Comparison of ENCODE assay signal across 8 mouse cellular contexts in the genomic region with DNA sequence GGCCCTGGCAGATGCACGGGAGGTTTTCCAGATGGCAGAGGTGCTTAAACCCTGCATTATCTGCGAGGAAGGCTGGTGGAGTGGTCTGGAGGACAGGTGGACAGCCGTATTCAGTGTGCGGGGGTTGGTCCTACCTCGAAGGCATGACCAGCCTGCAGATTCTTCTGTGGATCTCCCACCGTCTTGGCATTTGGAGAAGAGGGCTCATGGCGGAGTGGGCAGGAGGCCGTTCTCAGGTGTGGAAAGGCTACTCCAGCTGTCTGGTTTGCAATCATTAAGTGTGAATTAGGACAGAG. TPM values are rescaled to one million over a fixed set of nuclear protein-coding genes. Genes with fewer than 3 reads are reported as not detected.
DNase-seq lines count a peak whose midpoint lies in the region; ATAC-seq and TF ChIP-seq lines count a peak whose summit lies in the region.

No protein-coding gene starts in this region.

- H3K9ac ChIP-seq in heart, embryonic 14.5 days (ENCODE audit: low read length), result no peak overlapping the region
- H3K9ac ChIP-seq in MEL (ENCODE audit: control insufficient read depth, low read depth, low read length, poor library complexity, severe bottlenecking), result peak overlapping the region; percentile 62
- no peak overlapping the region for H3K9ac ChIP-seq in midbrain, embryonic 12.5 days (replicated peaks)

- 41% methylated on average over 8 of the region's 8 CpGs for WGBS in heart, embryonic 14.5 days
- WGBS in hindbrain, embryonic 10.5 days, result 51% methylated on average over 8 of the region's 8 CpGs
- 51% methylated on average over 8 of the region's 8 CpGs for WGBS in midbrain, embryonic 12.5 days

- H3K27ac ChIP-seq in heart, embryonic 14.5 days (replicated peaks in 1 of 2; ENCODE audit: control insufficient read depth in 1 of 2, insufficient read depth in 1 of 2, low read depth in 2 of 2, low read length in 2 of 2), result no peak overlapping the region
- peak overlapping the region; percentile 37; the same call in 1 of the 2 replicates for H3K27ac ChIP-seq in MEL (ENCODE audit: control insufficient read depth, low read depth, low read length)
- H3K27ac ChIP-seq in hindbrain, embryonic 10.5 days, result peak overlapping the region; percentile 71
- no peak overlapping the region for H3K27ac ChIP-seq in midbrain, embryonic 12.5 days (replicated peaks)

- peak overlapping the region; percentile 46 for H3K4me2 ChIP-seq in heart, embryonic 14.5 days (ENCODE audit: low read length)
- peak overlapping the region; percentile 49 for H3K4me2 ChIP-seq in midbrain, embryonic 12.5 days (replicated peaks)

- no peaks in the 10 kb centered on the region; the same call in 1 of the 2 replicates for H3K79me2 ChIP-seq in MEL (ENCODE audit: control insufficient read depth, insufficient read depth, low read length, poor library complexity)

- intact Hi-C loops in heart, postnatal 25 days (cut with DNase I), result loop anchor here (2.0 to 10.0 kb wide), 3 partner anchors 114 to 531 kb away; no protein-coding TSS in a partner anchor
- intact Hi-C loops in left cerebral cortex, postnatal 4 days (cut with DNase I), result loop anchor here (5.0 kb wide), 2 partner anchors 114 to 659 kb away; no protein-coding TSS in a partner anchor

- peaks cover 8% of the 10 kb centered on the region for H3K27me3 ChIP-seq in heart, embryonic 14.5 days (ENCODE audit: control insufficient read depth, insufficient read depth, low read length)
- H3K27me3 ChIP-seq in MEL (ENCODE audit: control insufficient read depth in 1 of 2, insufficient read depth in 2 of 2, low read length in 2 of 2), result no peaks in the 10 kb centered on the region
- H3K27me3 ChIP-seq in hindbrain, embryonic 10.5 days (ENCODE audit: insufficient read depth, poor library complexity, severe bottlenecking), result peaks cover 20% of the 10 kb centered on the region; the same call in 1 of the 2 replicates
- H3K27me3 ChIP-seq in midbrain, embryonic 12.5 days, result peaks cover 20% of the 10 kb centered on the region

- no peak for TF ChIP-seq CTCF in MEL (IDR thresholded peaks at IDR 0.05 in 2 of 3, conservative IDR thresholded peaks at IDR 0.05 in 1 of 3; ENCODE audit: control insufficient read depth in 1 of 3, insufficient read depth in 1 of 3, low read depth in 2 of 3, low read length in 3 of 3, poor library complexity in 1 of 3, severe bottlenecking in 1 of 3)

- 0 out of 4 replicates have a peak overlapping the region, but pooled peaks of 1 of the 2 experiments have one; percentile 5 for H3K4me3 ChIP-seq in heart, embryonic 14.5 days (ENCODE audit: control insufficient read depth in 1 of 2, insufficient read depth in 1 of 2, low read depth in 1 of 2, low read length in 2 of 2)
- peak overlapping the region; percentile 61 to 72 for H3K4me3 ChIP-seq in MEL (ENCODE audit: control insufficient read depth in 1 of 2, insufficient read depth in 1 of 2, low read depth in 2 of 2, low read length in 2 of 2)
- peak overlapping the region; percentile 36 for H3K4me3 ChIP-seq in hindbrain, embryonic 10.5 days
- peak overlapping the region; percentile 18; the same call in 1 of the 2 replicates for H3K4me3 ChIP-seq in midbrain, embryonic 12.5 days

- H3K9me3 ChIP-seq in heart, embryonic 14.5 days (ENCODE audit: control insufficient read depth, low read length), result 0 out of 2 replicates have a peak, but pooled peaks cover 3% of the 10 kb centered on the region
- no peaks in the 10 kb centered on the region for H3K9me3 ChIP-seq in MEL (replicated peaks; ENCODE audit: insufficient read depth, low read length)
- no peaks in the 10 kb centered on the region; the same call in 1 of the 2 replicates for H3K9me3 ChIP-seq in hindbrain, embryonic 10.5 days
- H3K9me3 ChIP-seq in midbrain, embryonic 12.5 days, result no peaks in the 10 kb centered on the region

- TF ChIP-seq POLR2A in MEL (IDR thresholded peaks at IDR 0.05; ENCODE audit: control insufficient read depth in 1 of 2, insufficient read depth in 1 of 2, low read depth in 1 of 2, low read length in 2 of 2, poor library complexity in 1 of 2), result no peak

- no peaks in the 10 kb centered on the region for H3K36me3 ChIP-seq in heart, embryonic 14.5 days (ENCODE audit: control insufficient read depth, insufficient read depth, low read length)
- H3K36me3 ChIP-seq in MEL (ENCODE audit: control insufficient read depth in 1 of 2, insufficient read depth in 2 of 2, low read length in 2 of 2), result peaks cover 0 to 15% of the 10 kb centered on the region in 2 experiments; a peak in 2 of 4 replicates
- H3K36me3 ChIP-seq in hindbrain, embryonic 10.5 days, result no peaks in the 10 kb centered on the region
- no peaks in the 10 kb centered on the region for H3K36me3 ChIP-seq in midbrain, embryonic 12.5 days

- DNase-seq in heart, postnatal 25 days (ENCODE audit: low spot score), result no peak
- no peak for DNase-seq in MEL (ENCODE audit: low read depth, low spot score)
- DNase-seq in hindbrain, embryonic 10.5 days (ENCODE audit: low spot score), result no peak
- DNase-seq in left cerebral cortex, postnatal 4 days, result no peak
- no peak for DNase-seq in adrenal gland, postnatal 36 days
- DNase-seq in frontal cortex, adult 2 months (ENCODE audit: extremely low spot score in 1 of 2, low spot score in 1 of 2), result no peak

- ATAC-seq in heart, embryonic 14.5 days (ENCODE audit: insufficient number of reproducible peaks, insufficient read depth, low FRiP score, low read depth), result no peak
- ATAC-seq in midbrain, embryonic 12.5 days (ENCODE audit: low FRiP score, low read depth), result 0 out of 2 replicates have a peak, but pooled peaks have one; percentile 12

- no peak for TF ChIP-seq RAD21 in MEL (IDR thresholded peaks at IDR 0.05; ENCODE audit: low read depth, low read length)

- peaks cover 0 to 4% of the 10 kb centered on the region in 2 experiments; a peak in 2 of 4 replicates for H3K4me1 ChIP-seq in heart, embryonic 14.5 days (ENCODE audit: control insufficient read depth in 2 of 2, insufficient read depth in 2 of 2, low read length in 2 of 2)
- H3K4me1 ChIP-seq in MEL (ENCODE audit: control insufficient read depth in 1 of 2, insufficient read depth in 2 of 2, low read length in 2 of 2), result peaks cover 7 to 22% of the 10 kb centered on the region in 2 experiments
- peaks cover 14% of the 10 kb centered on the region for H3K4me1 ChIP-seq in hindbrain, embryonic 10.5 days (replicated peaks)
- H3K4me1 ChIP-seq in midbrain, embryonic 12.5 days, result peaks cover 5% of the 10 kb centered on the region; the same call in 1 of the 2 replicates

- TF ChIP-seq EP300 in MEL (IDR thresholded peaks at IDR 0.05; ENCODE audit: low read depth in 1 of 2, low read length in 2 of 2), result no peak

TF ChIP-seq in MEL, 35 proteins besides CTCF, POLR2A, EP300 and RAD21:
- no peak for TF ChIP-seq ELF1 (IDR thresholded peaks at IDR 0.05; ENCODE audit: low read depth, low read length)
- no peak for TF ChIP-seq ETS1 (IDR thresholded peaks at IDR 0.05; ENCODE audit: low read depth, low read length)
- TF ChIP-seq MAZ (IDR thresholded peaks at IDR 0.05; ENCODE audit: low read depth, low read length), result no peak
- no peak for TF ChIP-seq NRF1 (IDR thresholded peaks at IDR 0.05; ENCODE audit: insufficient read depth, low read depth, low read length, poor library complexity, severe bottlenecking)
- TF ChIP-seq ZKSCAN1 (IDR thresholded peaks at IDR 0.05; ENCODE audit: low read depth, low read length), result no peak
- no peak for TF ChIP-seq NELFE (IDR thresholded peaks at IDR 0.05; ENCODE audit: low read depth, low read length)
- no peak for TF ChIP-seq GATA1 (IDR thresholded peaks at IDR 0.05; ENCODE audit: low read depth, low read length)
- TF ChIP-seq CHD1 (IDR thresholded peaks at IDR 0.05; ENCODE audit: low read depth, low read length), result no peak
TF ChIP-seq in MEL: peak in this region for 0.

RNA-seq across cellular contexts. Expression of a gene that starts 32.8 kb away (rescaled TPM):
- 1.5 and 1.6 TPM in 2 replicates for polyA plus RNA-seq in heart, embryonic 14.5 days (2014; fragmentation: Nextera tagmentation; extraction: Ambion mirVana)
- total RNA-seq in heart, postnatal 25 days (2021), result 1 to 10 TPM; 5.4 to 5.5 TPM
- total RNA-seq in MEL (2012; rRNA removed), result 0.27 and 0.29 TPM in 2 replicates
- polyA plus RNA-seq in MEL (2012; ENCODE audit: insufficient read depth in 1 of 2, insufficient read length in 2 of 2, low read depth in 1 of 2, low replicate concordance in 2 of 2, missing spikeins in 1 of 2), result under 1 TPM in 1 of 2 experiments, not detected in 1; 0.56 TPM
- polyA plus RNA-seq in hindbrain, embryonic 10.5 days (2016; fragmentation: Nextera tagmentation; extraction: Ambion mirVana), result 0.06 and 0.13 TPM in 2 replicates
- polyA plus RNA-seq in midbrain, embryonic 12.5 days (2016; fragmentation: Nextera tagmentation; extraction: Ambion mirVana), result 0.07 and 0.11 TPM in 2 replicates
- total RNA-seq in left cerebral cortex, postnatal 4 days (2021), result under 1 TPM; 0.28 to 0.38 TPM
- 1 to 10 TPM; 5.1 to 7.2 TPM for total RNA-seq in adrenal gland, postnatal 36 days (2021)
- polyA plus RNA-seq in frontal cortex, adult 2 months (2012; rRNA removed), result 1.9 and 2.2 TPM in 2 replicates

RNA-seq across cellular contexts. Expression of a gene that starts 43.9 kb away (rescaled TPM):
- 333 and 339 TPM in 2 replicates for polyA plus RNA-seq in heart, embryonic 14.5 days (2014; fragmentation: Nextera tagmentation; extraction: Ambion mirVana)
- total RNA-seq in heart, postnatal 25 days (2021), result 100 to 1,000 TPM in 1 of 2 experiments, 10 to 100 TPM in 1; 94.6 to 110 TPM
- 950 and 1,019 TPM in 2 replicates for total RNA-seq in MEL (2012; rRNA removed)
- polyA plus RNA-seq in MEL (2012; ENCODE audit: insufficient read depth in 1 of 2, insufficient read length in 2 of 2, low read depth in 1 of 2, low replicate concordance in 2 of 2, missing spikeins in 1 of 2), result 1,000 to 10,000 TPM in 1 of 2 experiments, 10 to 100 TPM in 1; 91.6 to 2,479 TPM
- 886 and 980 TPM in 2 replicates for polyA plus RNA-seq in hindbrain, embryonic 10.5 days (2016; fragmentation: Nextera tagmentation; extraction: Ambion mirVana)
- 711 and 712 TPM in 2 replicates for polyA plus RNA-seq in midbrain, embryonic 12.5 days (2016; fragmentation: Nextera tagmentation; extraction: Ambion mirVana)
- 100 to 1,000 TPM; 164 to 165 TPM for total RNA-seq in left cerebral cortex, postnatal 4 days (2021)
- total RNA-seq in adrenal gland, postnatal 36 days (2021), result 100 to 1,000 TPM; 222 to 226 TPM
- polyA plus RNA-seq in frontal cortex, adult 2 months (2012; rRNA removed), result 132 and 137 TPM in 2 replicates

RNA-seq across cellular contexts. Expression of a gene that starts 55.4 kb away (rescaled TPM):
- 21.3 and 21.4 TPM in 2 replicates for polyA plus RNA-seq in heart, embryonic 14.5 days (2014; fragmentation: Nextera tagmentation; extraction: Ambion mirVana)
- 10 to 100 TPM; 12.6 to 14.2 TPM for total RNA-seq in heart, postnatal 25 days (2021)
- total RNA-seq in MEL (2012; rRNA removed), result 69.0 and 84.8 TPM in 2 replicates
- 10 to 100 TPM in 1 of 2 experiments, not detected in 1; 97.1 TPM for polyA plus RNA-seq in MEL (2012; ENCODE audit: insufficient read depth in 1 of 2, insufficient read length in 2 of 2, low read depth in 1 of 2, low replicate concordance in 2 of 2, missing spikeins in 1 of 2)
- polyA plus RNA-seq in hindbrain, embryonic 10.5 days (2016; fragmentation: Nextera tagmentation; extraction: Ambion mirVana), result 25.9 and 26.7 TPM in 2 replicates
- polyA plus RNA-seq in midbrain, embryonic 12.5 days (2016; fragmentation: Nextera tagmentation; extraction: Ambion mirVana), result 25.5 and 26.0 TPM in 2 replicates
- 10 to 100 TPM; 30.4 to 33.2 TPM for total RNA-seq in left cerebral cortex, postnatal 4 days (2021)
- total RNA-seq in adrenal gland, postnatal 36 days (2021), result 10 to 100 TPM; 22.9 to 26.9 TPM
- polyA plus RNA-seq in frontal cortex, adult 2 months (2012; rRNA removed), result 37.6 and 44.6 TPM in 2 replicates

Comparison
In these comparisons a context has a peak if more than half of its experiments do, and no peak if none do; other contexts are left out.
1. H3K27ac ChIP-seq: peak in MEL (single experiment) and hindbrain, embryonic 10.5 days (single experiment); none in heart, embryonic 14.5 days (0 of 2) and midbrain, embryonic 12.5 days (single experiment).